Mouse (Mus musculus) cerebellum, adult 2 months (tissue): ENCODE measurements around the gene Mrtfa.

Source experiments
- CTCF ChIP-seq: fragments of 200-500 bp; IDR thresholded peaks from 2 replicates; pipeline ENCODE4 v1.5.1; 2011; ENCODE audit warnings: low read depth, mild to moderate bottlenecking, control low read depth, low read length, moderate library complexity, borderline replicate concordance; ENCODE audit not compliant: insufficient read depth
- POLR2A ChIP-seq: fragments of 200-500 bp; IDR thresholded peaks from 2 replicates; pipeline ENCODE4 v1.6.1; 2011; ENCODE audit warnings: low read length, control low read depth, borderline replicate concordance; ENCODE audit not compliant: insufficient read depth

DNA sequence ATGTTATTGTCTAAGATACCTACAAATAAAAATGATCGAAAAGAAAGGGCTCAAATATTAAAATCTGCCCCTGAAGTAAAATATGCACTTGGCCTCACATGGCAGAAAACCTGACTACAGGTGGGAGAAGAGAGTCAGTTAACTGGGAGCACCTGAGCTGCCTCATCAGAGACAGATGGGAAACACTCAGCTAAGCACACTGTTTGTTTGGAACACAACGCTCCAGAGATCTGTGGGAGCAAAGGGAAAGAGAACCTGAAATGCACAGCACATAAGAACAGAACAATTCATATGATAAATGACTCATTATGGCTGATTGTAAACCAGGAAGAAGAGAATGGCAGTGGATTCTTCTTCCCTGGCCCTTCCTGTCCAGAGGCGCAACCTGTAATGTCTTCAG lies 87.1 kb downstream of the Mrtfa start:
- TF ChIP-seq POLR2A (no peak), CTCF (no peak)
